Mouse (Mus musculus): ENCODE results near the gene Zdhhc19. TPM values are rescaled to one million over a fixed set of nuclear protein-coding genes. Genes with fewer than 3 reads are reported as not detected.

Zdhhc19 gene
- total and polyA plus RNA-seq, 3 experiments = 0.58 to 1.4 TPM; not detected in 1

DNA sequence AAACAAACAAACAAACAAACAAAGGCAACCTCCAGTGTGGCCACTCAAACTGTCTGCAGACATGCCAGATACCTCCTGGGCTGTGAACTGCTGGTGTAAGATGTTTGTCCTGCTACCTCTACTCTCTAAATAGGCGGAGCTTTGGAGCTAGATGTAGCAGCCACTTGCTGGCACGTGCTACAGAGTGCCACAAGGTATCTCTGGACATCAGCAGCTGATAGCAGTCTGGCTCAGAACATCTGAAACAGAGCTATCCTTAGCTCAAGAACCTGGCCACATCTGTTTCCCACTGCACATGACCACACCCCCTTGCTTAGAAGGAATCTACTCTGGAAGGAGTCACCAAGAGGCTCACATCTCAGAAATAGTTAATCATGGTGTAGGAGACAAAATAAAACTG lies 10.9 kb upstream of the Zdhhc19 start:
- Histone ChIP-seq H3K9me3 (replicated peaks; ENCODE audit: insufficient read depth, low read length) (no peaks in the 10 kb centered on the region), H3K4me3 (ENCODE audit: control insufficient read depth in 1 of 2, insufficient read depth in 1 of 2, low read depth in 2 of 2, low read length in 2 of 2) (no peak overlapping the region), H3K27me3 (ENCODE audit: control insufficient read depth in 1 of 2, insufficient read depth in 2 of 2, low read length in 2 of 2) (no peaks in the 10 kb centered on the region), H3K9ac (ENCODE audit: control insufficient read depth, low read depth, low read length, poor library complexity, severe bottlenecking) (no peak overlapping the region), H3K4me1 (ENCODE audit: control insufficient read depth in 1 of 2, insufficient read depth in 2 of 2, low read length in 2 of 2) (peaks cover 2 to 16% of the 10 kb centered on the region in 2 experiments; a peak in 3 of 4 replicates), H3K36me3 (ENCODE audit: control insufficient read depth in 1 of 2, insufficient read depth in 2 of 2, low read length in 2 of 2) (peaks cover 0 to 9% of the 10 kb centered on the region in 2 experiments; a peak in 2 of 4 replicates), H3K79me2 (ENCODE audit: control insufficient read depth, insufficient read depth, low read length, poor library complexity) (no peaks in the 10 kb centered on the region; the same call in 1 of the 2 replicates), H3K27ac (ENCODE audit: control insufficient read depth, low read depth, low read length) (no peak overlapping the region)
- DNase-seq (ENCODE audit: low read depth, low spot score) = no peak
- TF ChIP-seq MAX (IDR thresholded peaks at IDR 0.05; ENCODE audit: low read length) (0 out of 2 replicates have a peak, but pooled peaks have one; percentile 18), CTCF (IDR thresholded peaks at IDR 0.05 in 2 of 3, conservative IDR thresholded peaks at IDR 0.05 in 1 of 3; ENCODE audit: control insufficient read depth in 1 of 3, insufficient read depth in 1 of 3, low read depth in 2 of 3, low read length in 3 of 3, poor library complexity in 1 of 3, severe bottlenecking in 1 of 3) (no peak), BHLHE40 (IDR thresholded peaks at IDR 0.05; ENCODE audit: borderline replicate concordance, low read depth, low read length) (peak; percentile 43; the same call in 1 of the 2 replicates), ELF1 (IDR thresholded peaks at IDR 0.05; ENCODE audit: low read depth, low read length) (no peak)

DNA sequence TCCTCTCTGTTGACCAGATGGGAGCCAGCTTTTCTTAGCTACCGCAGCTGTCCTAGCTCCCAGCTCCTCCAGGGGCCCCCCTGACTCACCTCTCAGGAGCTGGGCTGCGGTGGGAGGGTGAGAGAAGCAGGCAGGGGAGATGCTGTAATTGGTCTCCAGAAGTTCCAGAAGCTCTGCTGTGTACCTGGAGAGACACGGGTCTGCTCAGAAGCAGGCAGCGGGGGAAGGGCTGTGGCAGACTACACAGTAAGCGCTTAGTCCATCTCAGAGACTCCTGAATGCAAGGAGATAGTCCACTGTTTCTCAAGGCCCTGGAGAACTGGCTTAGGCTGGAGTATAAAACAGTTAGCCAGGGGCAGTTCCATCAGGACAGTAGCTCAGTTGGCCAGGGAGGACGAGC lies 10.0 kb upstream of the Zdhhc19 start:
- TF ChIP-seq RCOR1 (IDR thresholded peaks at IDR 0.05; ENCODE audit: low read depth, low read length) (no peak), RAD21 (IDR thresholded peaks at IDR 0.05; ENCODE audit: low read depth, low read length) (no peak)
- Histone ChIP-seq H3K4me3 (ENCODE audit: control insufficient read depth in 1 of 2, insufficient read depth in 1 of 2, low read depth in 2 of 2, low read length in 2 of 2) (no peak overlapping the region), H3K4me1 (ENCODE audit: control insufficient read depth in 1 of 2, insufficient read depth in 2 of 2, low read length in 2 of 2) (peaks cover 2 to 16% of the 10 kb centered on the region in 2 experiments; a peak in 3 of 4 replicates), H3K9me3 (replicated peaks; ENCODE audit: insufficient read depth, low read length) (no peaks in the 10 kb centered on the region), H3K79me2 (ENCODE audit: control insufficient read depth, insufficient read depth, low read length, poor library complexity) (no peaks in the 10 kb centered on the region; the same call in 1 of the 2 replicates), H3K36me3 (ENCODE audit: control insufficient read depth in 1 of 2, insufficient read depth in 2 of 2, low read length in 2 of 2) (peaks cover 0 to 9% of the 10 kb centered on the region in 2 experiments; a peak in 2 of 4 replicates), H3K27me3 (ENCODE audit: control insufficient read depth in 1 of 2, insufficient read depth in 2 of 2, low read length in 2 of 2) (no peaks in the 10 kb centered on the region), H3K27ac (ENCODE audit: control insufficient read depth, low read depth, low read length) (no peak overlapping the region), H3K9ac (ENCODE audit: control insufficient read depth, low read depth, low read length, poor library complexity, severe bottlenecking) (no peak overlapping the region)
- no peak for DNase-seq (ENCODE audit: low read depth, low spot score)

DNA sequence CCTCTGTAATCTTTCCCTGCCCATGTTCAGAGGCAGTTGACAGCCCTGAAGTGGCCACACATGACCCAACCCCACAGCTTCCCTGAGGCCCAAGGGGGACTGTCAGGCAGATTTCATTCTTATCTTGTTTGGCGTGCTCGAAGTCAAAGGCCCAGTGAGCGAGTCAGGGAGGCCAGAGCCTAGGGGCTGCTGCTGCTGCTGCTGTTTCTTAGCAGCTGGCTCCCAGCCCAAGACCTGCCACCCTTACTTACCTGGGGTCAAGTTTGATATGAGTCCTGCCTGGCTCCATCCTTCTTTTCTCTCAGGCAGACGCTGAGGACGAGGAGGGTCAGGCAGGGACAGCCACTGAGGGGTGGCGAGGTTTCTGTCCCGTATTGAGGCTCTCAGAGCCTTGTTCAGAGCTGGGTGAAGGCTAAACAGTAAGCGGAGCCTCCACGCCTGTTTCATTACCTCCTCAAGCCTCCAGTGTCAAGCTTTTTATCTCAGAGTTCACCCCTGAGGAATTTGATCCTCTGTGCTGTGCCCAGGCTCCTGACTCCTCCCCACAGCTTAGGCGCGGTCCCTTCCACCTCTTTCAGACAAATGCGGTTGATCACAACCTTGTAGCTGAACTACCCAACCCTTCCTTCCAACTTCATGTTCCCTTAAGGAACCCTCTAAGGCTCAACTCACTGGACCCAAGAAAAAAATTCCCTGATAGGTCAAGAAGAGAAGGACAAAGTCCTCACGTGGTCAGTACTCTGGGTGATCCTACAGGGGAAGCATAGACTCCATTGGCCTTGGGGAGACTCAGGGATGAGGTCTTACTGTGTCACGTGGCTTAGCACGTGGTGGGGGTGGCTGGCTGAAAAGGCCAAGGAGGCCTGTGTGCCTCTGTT lies 8.6 kb upstream of the Zdhhc19 start, which contains the start of gene Slc51a:
Gene Slc51a, minus strand, starts transcription at position 646 of the 878 bp plus-strand sequence.
- Histone ChIP-seq H3K4me3 (ENCODE audit: control insufficient read depth in 1 of 2, insufficient read depth in 1 of 2, low read depth in 2 of 2, low read length in 2 of 2) (peak within 1 kb of the TSS; percentile 36 to 37), H3K27me3 (ENCODE audit: control insufficient read depth in 1 of 2, insufficient read depth in 2 of 2, low read length in 2 of 2) (no peaks in the 10 kb centered on the region), H3K9ac (ENCODE audit: control insufficient read depth, low read depth, low read length, poor library complexity, severe bottlenecking) (peak within 1 kb of the TSS; percentile 71), H3K36me3 (ENCODE audit: control insufficient read depth in 1 of 2, insufficient read depth in 2 of 2, low read length in 2 of 2) (peaks cover 0 to 9% of the 10 kb centered on the region in 2 experiments; a peak in 2 of 4 replicates), H3K4me1 (ENCODE audit: control insufficient read depth in 1 of 2, insufficient read depth in 2 of 2, low read length in 2 of 2) (peaks cover 2 to 16% of the 10 kb centered on the region in 2 experiments; a peak in 3 of 4 replicates), H3K79me2 (ENCODE audit: control insufficient read depth, insufficient read depth, low read length, poor library complexity) (no peaks in the 10 kb centered on the region; the same call in 1 of the 2 replicates), H3K27ac (ENCODE audit: control insufficient read depth, low read depth, low read length) (peak within 1 kb of the TSS; percentile 91), H3K9me3 (replicated peaks; ENCODE audit: insufficient read depth, low read length) (no peaks in the 10 kb centered on the region)
- DNase-seq (ENCODE audit: low read depth, low spot score) = peak; percentile 84
- no peak for TF ChIP-seq CHD2 (IDR thresholded peaks at IDR 0.05; ENCODE audit: low read length)
- no peak for TF ChIP-seq E2F4 (IDR thresholded peaks at IDR 0.05; ENCODE audit: borderline replicate concordance, low read depth, low read length)
- peak; percentile 91 for TF ChIP-seq USF1 (IDR thresholded peaks at IDR 0.05; ENCODE audit: low read depth, low read length)
- no peak for TF ChIP-seq MEF2A (IDR thresholded peaks at IDR 0.05; ENCODE audit: extremely low read depth, insufficient replicate concordance, low read depth, low read length, poor library complexity, severe bottlenecking)
- TF ChIP-seq MYB (IDR thresholded peaks at IDR 0.05; ENCODE audit: low read depth, low read length) = no peak
- TF ChIP-seq ZNF384 (IDR thresholded peaks at IDR 0.05; ENCODE audit: low read depth, low read length) = no peak
- TF ChIP-seq MAZ (IDR thresholded peaks at IDR 0.05; ENCODE audit: low read depth, low read length) = no peak
- peak; percentile 35 for TF ChIP-seq GATA1 (IDR thresholded peaks at IDR 0.05; ENCODE audit: low read depth, low read length)
- peak; percentile 98 for TF ChIP-seq MYC (IDR thresholded peaks at IDR 0.05; ENCODE audit: low read depth, low read length)
- TF ChIP-seq USF2 (IDR thresholded peaks at IDR 0.05; ENCODE audit: borderline replicate concordance in 1 of 2, insufficient read depth in 1 of 2, low read depth in 1 of 2, low read length in 2 of 2) = peak in 1 of 2 experiments; percentile 78; a peak in 2 of 4 replicates
- peak; percentile 24; the same call in 1 of the 2 replicates for TF ChIP-seq TAL1 (IDR thresholded peaks at IDR 0.05; ENCODE audit: low read length)
- TF ChIP-seq TBP (IDR thresholded peaks at IDR 0.05; ENCODE audit: low read depth, low read length) = peak; percentile 19; the same call in 1 of the 2 replicates
- TF ChIP-seq CTCF (IDR thresholded peaks at IDR 0.05 in 2 of 3, conservative IDR thresholded peaks at IDR 0.05 in 1 of 3; ENCODE audit: control insufficient read depth in 1 of 3, insufficient read depth in 1 of 3, low read depth in 2 of 3, low read length in 3 of 3, poor library complexity in 1 of 3, severe bottlenecking in 1 of 3) = no peak
- peak; percentile 22; the same call in 1 of the 2 replicates for TF ChIP-seq ETS1 (IDR thresholded peaks at IDR 0.05; ENCODE audit: low read depth, low read length)
- no peak for TF ChIP-seq ZKSCAN1 (IDR thresholded peaks at IDR 0.05; ENCODE audit: low read depth, low read length)
- TF ChIP-seq POLR2A (IDR thresholded peaks at IDR 0.05; ENCODE audit: control insufficient read depth in 1 of 2, insufficient read depth in 1 of 2, low read depth in 1 of 2, low read length in 2 of 2, poor library complexity in 1 of 2) = peak in 1 of 2 experiments; percentile 65; a peak in 2 of 4 replicates
- TF ChIP-seq CHD1 (IDR thresholded peaks at IDR 0.05; ENCODE audit: low read depth, low read length) = no peak

All from MEL (cell line).